16 mouse cellular contexts compared by ENCODE assay signal in genomic region chr13:93091866-93092455, GRCm38 (mm10). TPM values are rescaled to one million over a fixed set of nuclear protein-coding genes. Genes with fewer than 3 reads are reported as not detected.
A peak's percentile ranks its signal among the peaks of the same experiment; 100 is the strongest.
DNase-seq lines count a peak whose midpoint lies in the region; ATAC-seq and TF ChIP-seq lines count a peak whose summit lies in the region.
"Had no signal": no experiment of that assay in that cellular context is flagged by ENCODE, and none has a peak within 500 bp of the region (broad histone marks: within the 10 kb centered on the region; RNA-seq: fewer than 3 reads in every experiment).

No protein-coding gene starts in this region.

- no peaks in the 10 kb centered on the region; the same call in 1 of the 2 replicates for H3K36me3 ChIP-seq in heart, adult 2 months (ENCODE audit: control insufficient read depth, insufficient read depth, low read length)
- no peaks in the 10 kb centered on the region for H3K36me3 ChIP-seq in midbrain, embryonic 11.5 days (ENCODE audit: control insufficient read depth, insufficient read depth, low read length)
- H3K36me3 ChIP-seq in midbrain, postnatal 0 days (ENCODE audit: insufficient read depth, low read length), result no peaks in the 10 kb centered on the region
- no peaks in the 10 kb centered on the region for H3K36me3 ChIP-seq in forebrain, postnatal 0 days (ENCODE audit: insufficient read depth)
- H3K36me3 ChIP-seq in hindbrain, embryonic 12.5 days, result no peaks in the 10 kb centered on the region

- H3K27me3 ChIP-seq in heart, adult 2 months (ENCODE audit: control insufficient read depth, insufficient read depth, low read length), result no peaks in the 10 kb centered on the region
- H3K27me3 ChIP-seq in midbrain, embryonic 11.5 days (ENCODE audit: control insufficient read depth, insufficient read depth, low read length), result no peaks in the 10 kb centered on the region
- H3K27me3 ChIP-seq in midbrain, postnatal 0 days (ENCODE audit: insufficient read depth, low read length), result no peaks in the 10 kb centered on the region
- H3K27me3 ChIP-seq in forebrain, postnatal 0 days (ENCODE audit: insufficient read depth, low read length), result no peaks in the 10 kb centered on the region
- no peaks in the 10 kb centered on the region for H3K27me3 ChIP-seq in hindbrain, embryonic 12.5 days
- H3K27me3 ChIP-seq: heart, embryonic 15.5 days; megakaryocyte, embryonic 14.5 days; Patski had no signal

- H3K4me1 ChIP-seq in heart, adult 2 months (ENCODE audit: control insufficient read depth, insufficient read depth, low read length), result peaks cover 9% of the 10 kb centered on the region
- H3K4me1 ChIP-seq in midbrain, embryonic 11.5 days (ENCODE audit: control insufficient read depth, insufficient read depth, low read length), result no peaks in the 10 kb centered on the region
- no peaks in the 10 kb centered on the region for H3K4me1 ChIP-seq in midbrain, postnatal 0 days (ENCODE audit: insufficient read depth, low read length)
- H3K4me1 ChIP-seq in forebrain, postnatal 0 days (ENCODE audit: insufficient read depth), result no peaks in the 10 kb centered on the region
- H3K4me1 ChIP-seq in hindbrain, embryonic 12.5 days, result no peaks in the 10 kb centered on the region

- no peak for ATAC-seq in midbrain, embryonic 11.5 days (ENCODE audit: low FRiP score)
- no peak for ATAC-seq in midbrain, postnatal 0 days (ENCODE audit: low FRiP score)
- ATAC-seq in forebrain, postnatal 0 days, result peak; percentile 85
- ATAC-seq in hindbrain, embryonic 12.5 days (ENCODE audit: low FRiP score), result no peak
- ATAC-seq: Patski had no signal

- 77% methylated on average over 10 of the region's 10 CpGs for WGBS in heart, adult 2 months
- WGBS in midbrain, embryonic 11.5 days, result 94% methylated on average over 10 of the region's 10 CpGs
- 89% methylated on average over 10 of the region's 10 CpGs for WGBS in midbrain, postnatal 0 days
- WGBS in forebrain, postnatal 0 days, result 86% methylated on average over 10 of the region's 10 CpGs
- WGBS in hindbrain, embryonic 12.5 days, result 89% methylated on average over 10 of the region's 10 CpGs

- no peak overlapping the region for H3K4me2 ChIP-seq in midbrain, embryonic 11.5 days
- H3K4me2 ChIP-seq in midbrain, postnatal 0 days (ENCODE audit: low read depth, low read length, poor library complexity, severe bottlenecking), result no peak overlapping the region
- no peak overlapping the region for H3K4me2 ChIP-seq in forebrain, postnatal 0 days (ENCODE audit: low read depth)
- H3K4me2 ChIP-seq in hindbrain, embryonic 12.5 days (replicated peaks), result no peak overlapping the region
- H3K4me2 ChIP-seq: heart, embryonic 15.5 days had no signal

- DNase-seq in heart, adult 11 months, result peak; percentile 89
- DNase-seq in heart, adult 2 months, result no peak
- DNase-seq in midbrain, embryonic 11.5 days (ENCODE audit: low spot score, missing footprints), result peak; percentile 41
- DNase-seq in midbrain, postnatal 0 days (ENCODE audit: low spot score), result no peak
- peak; percentile 61 for DNase-seq in forebrain, postnatal 0 days
- no peak for DNase-seq in embryo, embryonic 11 days
- DNase-seq: layer of hippocampus, postnatal 36 days; lung, adult 18-20 months; spleen, adult 18-20 months had no signal

- no peaks in the 10 kb centered on the region for H3K9me3 ChIP-seq in midbrain, embryonic 11.5 days (ENCODE audit: control insufficient read depth, low read length)
- no peaks in the 10 kb centered on the region for H3K9me3 ChIP-seq in midbrain, postnatal 0 days (ENCODE audit: low read length)
- no peaks in the 10 kb centered on the region for H3K9me3 ChIP-seq in forebrain, postnatal 0 days (ENCODE audit: low read length)
- H3K9me3 ChIP-seq in hindbrain, embryonic 12.5 days (replicated peaks), result no peaks in the 10 kb centered on the region
- H3K9me3 ChIP-seq: heart, embryonic 15.5 days had no signal

- TF ChIP-seq EP300 in heart, adult 2 months (IDR thresholded peaks at IDR 0.05; ENCODE audit: insufficient read depth, low read depth, low read length), result no peak

- no peak for TF ChIP-seq CTCF in heart, adult 2 months (IDR thresholded peaks at IDR 0.05)
- no peak for TF ChIP-seq CTCF in midbrain, postnatal 0 days (IDR thresholded peaks at IDR 0.05)
- no peak for TF ChIP-seq CTCF in forebrain, postnatal 0 days (IDR thresholded peaks at IDR 0.05; ENCODE audit: low read depth)

- no peak overlapping the region for H3K9ac ChIP-seq in heart, adult 2 months (ENCODE audit: low read depth, low read length)
- no peak overlapping the region for H3K9ac ChIP-seq in midbrain, embryonic 11.5 days (ENCODE audit: low read length)
- no peak overlapping the region for H3K9ac ChIP-seq in midbrain, postnatal 0 days (replicated peaks; ENCODE audit: low read length, poor library complexity, severe bottlenecking)
- no peak overlapping the region for H3K9ac ChIP-seq in forebrain, postnatal 0 days
- H3K9ac ChIP-seq in hindbrain, embryonic 12.5 days, result no peak overlapping the region
- H3K9ac ChIP-seq: heart, embryonic 15.5 days had no signal

- no peaks in the 10 kb centered on the region for H3K79me2 ChIP-seq in heart, adult 2 months (replicated peaks; ENCODE audit: control insufficient read depth, insufficient read depth, low read length)

- no peak overlapping the region for H3K4me3 ChIP-seq in heart, adult 2 months
- no peak overlapping the region for H3K4me3 ChIP-seq in midbrain, embryonic 11.5 days (ENCODE audit: low read depth, low read length)
- no peak overlapping the region for H3K4me3 ChIP-seq in midbrain, postnatal 0 days (ENCODE audit: low read depth, low read length)
- H3K4me3 ChIP-seq in forebrain, postnatal 0 days (ENCODE audit: low read depth, low read length), result no peak overlapping the region
- no peak overlapping the region for H3K4me3 ChIP-seq in hindbrain, embryonic 12.5 days
- H3K4me3 ChIP-seq: heart, embryonic 15.5 days; megakaryocyte, embryonic 14.5 days; myocyte had no signal

- TF ChIP-seq POLR2A in heart, adult 2 months (IDR thresholded peaks at IDR 0.05; ENCODE audit: insufficient read depth, low read depth, low read length), result no peak

- intact Hi-C loops in heart, adult 2 months (cut with DNase I), result loop anchor here (5.0 to 10.0 kb wide), 3 partner anchors 53 to 153 kb away; partner anchors contain the start of genes Cmya5 and Tent2

- H3K27ac ChIP-seq in heart, adult 2 months, result no peak overlapping the region
- H3K27ac ChIP-seq in midbrain, embryonic 11.5 days (ENCODE audit: low read depth, low read length), result no peak overlapping the region
- H3K27ac ChIP-seq in midbrain, postnatal 0 days (ENCODE audit: low read depth, low read length), result no peak overlapping the region
- H3K27ac ChIP-seq in forebrain, postnatal 0 days (ENCODE audit: low read depth, low read length), result no peak overlapping the region
- H3K27ac ChIP-seq in hindbrain, embryonic 12.5 days, result no peak overlapping the region
- H3K27ac ChIP-seq: heart, embryonic 15.5 days; kidney, postnatal 0 days; stomach, postnatal 0 days had no signal

RNA-seq across cellular contexts. Expression of gene Cmya5, which starts 52.6 kb away (rescaled TPM):
- 100 to 1,000 TPM; 335 to 392 TPM for total RNA-seq in heart, adult 2 months (2021)
- 46.3 and 76.5 TPM in 2 replicates for polyA plus RNA-seq in heart, adult 2 months (2012; rRNA removed)
- polyA plus RNA-seq in midbrain, embryonic 11.5 days (2014; fragmentation: Nextera tagmentation; extraction: Ambion mirVana), result 0.04 TPM in 1 of 2 replicates, not detected in the other
- total RNA-seq in midbrain, postnatal 0 days (2014; rRNA removed), result 0.71 and 0.90 TPM in 2 replicates
- 0.10 and 0.16 TPM in 2 replicates for polyA plus RNA-seq in midbrain, postnatal 0 days (2015; fragmentation: Nextera tagmentation; extraction: Ambion mirVana)
- 0.52 and 0.85 TPM in 2 replicates for total RNA-seq in forebrain, postnatal 0 days (2014; rRNA removed)
- polyA plus RNA-seq in forebrain, postnatal 0 days (2015; fragmentation: Nextera tagmentation; extraction: Ambion mirVana), result 0.15 TPM in 2 replicates
- 0.08 and 0.12 TPM in 2 replicates for polyA plus RNA-seq in hindbrain, embryonic 12.5 days (2016; fragmentation: Nextera tagmentation; extraction: Ambion mirVana)
- polyA plus RNA-seq: Patski had no signal

Comparison
In these comparisons a context has a peak if more than half of its experiments do, and no peak if none do; other contexts are left out.
1. DNase-seq: peak in heart, adult 11 months (single experiment), midbrain, embryonic 11.5 days (single experiment) and forebrain, postnatal 0 days (single experiment); none in heart, adult 2 months (0 of 2), midbrain, postnatal 0 days (single experiment) and embryo, embryonic 11 days (single experiment).
2. RNA of gene Cmya5, which starts 52.6 kb away (polyA plus RNA-seq): 46.3 to 76.5 TPM in heart, adult 2 months; 0.10 to 0.16 TPM in midbrain, postnatal 0 days, 0.15 TPM in forebrain, postnatal 0 days, 0.08 to 0.12 TPM in hindbrain, embryonic 12.5 days and 0.04 TPM in midbrain, embryonic 11.5 days; every median in the first group is over 10 times any median in the second.